Mouse (Mus musculus): ENCODE results near the gene Mob2. TPM values are rescaled to one million over a fixed set of nuclear protein-coding genes. Genes with fewer than 3 reads are reported as not detected.

The Mob2 gene
- total RNA-seq, 2 experiments from 2014 or later, result 20.5 to 20.9 TPM

- no peak for DNase-seq (ENCODE audit: low spot score in 2 of 2)
Measured at GRCm38 (mm10) chr7:142030073-142030472, 30.8 kb downstream of the Mob2 start.

DNA sequence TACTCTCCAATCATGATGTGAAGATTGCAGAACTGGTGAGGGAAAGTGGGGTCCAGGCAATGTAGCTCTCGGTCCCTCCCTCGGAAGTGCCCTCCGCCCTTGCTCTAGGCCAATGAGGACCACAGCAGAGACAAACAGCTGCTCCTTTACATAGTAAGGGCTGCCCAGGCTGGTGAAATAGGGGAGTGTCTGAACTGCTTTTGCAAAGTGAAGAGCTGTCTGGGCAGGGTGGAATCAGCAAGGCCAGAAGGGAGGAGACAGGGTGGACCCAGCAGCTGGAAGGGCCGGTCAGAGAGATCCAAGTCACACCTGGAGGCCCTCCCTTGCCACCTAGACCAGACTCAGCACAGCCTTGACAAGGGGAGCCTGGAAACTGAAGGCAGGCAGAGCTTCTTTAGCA, 34.9 kb downstream of the Mob2 start:
- no peak for DNase-seq (ENCODE audit: low spot score in 2 of 2)

GRCm38 (mm10) chr7:142025196-142025595, 35.7 kb downstream of the Mob2 start:
- DNase-seq (ENCODE audit: low spot score in 2 of 2), result no peak

DNA sequence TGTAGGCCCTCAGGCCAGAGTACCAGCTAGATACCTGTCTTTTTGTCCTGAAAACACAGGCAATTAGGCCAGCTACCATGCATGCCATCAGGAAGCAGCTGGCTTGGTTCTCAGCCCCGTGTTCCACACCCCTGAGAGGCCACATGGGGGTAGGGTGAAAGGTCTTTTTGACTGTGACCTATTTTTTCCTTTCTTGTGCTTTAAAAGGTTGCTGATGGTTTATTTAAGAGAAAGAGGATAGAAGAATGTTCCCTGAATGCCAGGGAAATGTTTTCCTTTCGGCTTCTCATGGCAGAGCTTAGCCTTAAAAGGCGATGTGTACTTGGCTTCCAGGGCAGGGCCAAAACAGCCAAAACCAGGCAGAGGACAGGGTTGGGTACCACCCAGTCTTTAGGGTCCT, 40.0 kb downstream of the Mob2 start:
- no peak for DNase-seq (ENCODE audit: low spot score in 2 of 2)

GRCm38 (mm10) chr7:142019699-142020098, 41.2 kb downstream of the Mob2 start:
- no peak for DNase-seq (ENCODE audit: low spot score in 2 of 2)

GRCm38 (mm10) chr7:142016562-142016961, 44.3 kb downstream of the Mob2 start:
- no peak for DNase-seq (ENCODE audit: low spot score in 2 of 2)

DNA sequence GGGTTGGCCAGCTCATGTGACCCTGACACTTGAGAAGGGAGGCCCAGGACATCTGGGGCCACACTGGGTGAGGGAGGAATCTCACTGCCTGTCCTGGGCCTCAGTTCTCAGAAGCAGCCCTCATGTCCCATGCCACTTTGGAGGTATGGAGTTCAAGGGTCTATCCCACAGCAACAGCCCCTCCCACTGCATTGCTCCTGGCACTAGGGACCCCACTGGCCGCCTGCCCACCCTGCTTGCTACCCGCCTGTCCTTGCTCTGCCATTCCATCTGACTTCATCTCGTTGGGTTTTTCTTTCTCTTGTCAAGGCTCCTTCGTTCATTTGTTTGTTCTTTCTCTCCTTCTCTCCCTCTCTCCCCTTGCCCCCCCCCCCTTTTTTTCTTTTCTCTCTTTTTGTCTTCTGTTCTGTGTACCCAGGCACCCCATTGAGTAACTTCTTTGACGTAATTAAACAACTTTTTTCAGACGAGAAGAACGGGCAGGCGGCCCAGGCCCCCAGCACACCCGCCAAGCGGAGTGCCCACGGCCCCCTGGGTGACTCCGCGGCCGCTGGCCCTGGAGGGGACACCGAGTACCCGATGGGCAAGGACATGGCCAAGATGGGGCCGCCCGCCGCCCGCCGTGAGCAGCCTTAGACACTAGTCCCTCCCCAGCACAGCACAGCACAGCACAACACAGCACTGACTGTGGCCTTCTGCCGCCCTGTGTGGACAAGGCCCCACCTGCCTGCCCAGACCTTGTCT, 59.1 kb downstream of the Mob2 start:
- peak; percentile 50 to 54 for DNase-seq (ENCODE audit: low spot score in 2 of 2)

DNA sequence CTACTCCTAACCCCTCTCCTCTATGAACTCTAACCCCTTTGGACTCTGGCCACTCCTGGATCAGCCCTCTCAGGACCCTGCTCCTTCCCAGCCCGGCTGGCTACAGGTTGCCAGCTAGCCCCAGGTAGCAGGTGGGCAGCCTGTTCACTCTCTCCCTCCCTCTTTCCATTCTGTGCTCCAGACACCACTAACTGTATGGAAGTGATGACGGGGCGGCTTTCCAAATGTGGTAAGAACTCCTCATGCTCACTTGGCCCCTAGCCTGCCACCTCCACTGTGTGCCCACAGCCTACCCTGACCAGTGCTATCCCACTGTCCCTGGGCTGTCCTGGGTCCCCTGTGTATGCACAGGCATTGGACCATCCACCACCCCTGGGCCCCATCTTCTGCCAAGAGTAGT, 60.2 kb downstream of the Mob2 start:
- no peak for DNase-seq (ENCODE audit: low spot score in 2 of 2)

DNA sequence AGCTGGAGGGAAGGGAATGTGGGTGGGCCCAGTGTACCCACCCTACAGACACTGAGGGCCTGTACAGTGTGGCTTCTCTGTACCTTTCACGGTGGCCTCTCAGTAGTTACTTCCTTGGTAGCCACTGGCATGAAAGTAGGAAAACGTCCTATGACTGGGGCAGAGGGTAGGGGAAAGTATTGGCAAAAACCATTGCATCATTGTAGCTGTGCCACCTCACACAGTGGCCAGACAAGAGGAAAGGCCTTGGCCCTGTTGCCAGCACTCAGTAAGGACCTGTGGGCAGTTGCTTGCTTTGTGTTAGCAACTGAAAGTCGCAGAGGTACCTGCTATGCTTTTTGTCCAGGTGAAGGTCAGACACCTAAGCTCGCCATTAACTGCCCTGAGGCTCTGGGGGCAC, 66.7 kb downstream of the Mob2 start:
- DNase-seq (ENCODE audit: low spot score in 2 of 2), result no peak

DNA sequence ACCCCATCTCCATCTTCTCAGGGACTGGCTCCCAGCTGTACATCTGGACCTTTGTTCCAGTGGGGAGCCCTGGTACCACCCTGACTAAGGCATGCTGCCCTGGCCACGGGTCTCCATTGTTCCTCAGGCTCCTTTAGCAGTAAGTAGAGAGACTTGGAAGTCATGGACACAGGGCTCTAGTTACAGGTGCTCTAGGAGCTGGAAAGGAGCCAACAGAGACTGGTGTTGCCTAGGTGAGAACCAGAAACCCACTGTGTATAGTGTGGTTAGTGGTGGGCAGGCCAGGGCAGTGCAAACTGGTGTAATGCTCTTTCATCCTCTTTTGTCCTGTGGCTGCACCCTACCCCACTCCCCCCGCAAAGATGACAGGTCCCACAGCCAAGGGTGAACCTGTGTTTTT, 69.7 kb downstream of the Mob2 start:
- DNase-seq (ENCODE audit: low spot score in 2 of 2), result no peak

DNA sequence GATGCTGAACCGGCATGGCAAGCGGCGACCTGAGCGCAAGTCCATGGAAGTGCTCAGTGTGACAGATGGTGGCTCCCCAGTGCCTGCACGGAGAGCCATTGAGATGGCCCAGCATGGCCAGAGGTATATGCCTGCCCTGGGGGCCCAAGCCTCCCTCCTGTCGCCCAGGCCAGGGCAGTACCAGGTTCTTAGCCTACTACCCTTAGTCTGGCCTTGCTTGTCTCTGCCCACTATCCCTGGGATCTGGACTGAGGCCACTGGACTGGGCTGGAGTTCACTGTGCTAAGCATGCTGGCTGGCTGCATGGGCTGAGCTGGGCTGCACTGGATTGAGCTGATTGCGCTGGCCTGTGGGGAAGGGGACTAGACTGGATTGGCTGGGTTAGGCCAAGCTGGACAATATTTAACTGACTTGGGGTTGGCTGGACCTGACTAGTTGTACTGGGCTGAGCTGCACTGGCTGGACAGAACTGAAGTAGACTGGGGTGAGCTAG, 72.5 kb downstream of the Mob2 start:
- DNase-seq (ENCODE audit: low spot score in 2 of 2), result no peak

DNA sequence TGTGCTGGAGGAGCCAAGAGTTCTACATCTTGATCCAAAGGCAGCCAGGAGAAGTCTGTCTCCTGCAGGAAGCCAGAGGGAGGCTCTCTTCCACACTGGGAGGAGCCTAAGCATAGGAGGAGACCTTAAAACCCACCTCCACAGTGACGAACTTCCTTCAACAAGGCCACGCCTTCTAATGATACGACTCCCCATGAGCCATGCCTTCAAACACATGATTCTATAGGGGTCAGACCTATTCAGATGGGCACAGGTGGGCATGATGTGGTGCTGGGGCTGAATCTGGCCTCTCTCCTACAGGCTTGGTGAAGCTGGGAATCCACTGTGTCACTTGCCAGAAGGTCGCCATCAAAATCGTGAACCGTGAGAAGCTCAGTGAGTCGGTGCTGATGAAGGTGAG, 79.6 kb downstream of the Mob2 start:
- DNase-seq (ENCODE audit: low spot score in 2 of 2), result no peak

- DNase-seq (ENCODE audit: low spot score in 2 of 2), result no peak
Measured at GRCm38 (mm10) chr7:141979247-141979646, 81.6 kb downstream of the Mob2 start.

DNA sequence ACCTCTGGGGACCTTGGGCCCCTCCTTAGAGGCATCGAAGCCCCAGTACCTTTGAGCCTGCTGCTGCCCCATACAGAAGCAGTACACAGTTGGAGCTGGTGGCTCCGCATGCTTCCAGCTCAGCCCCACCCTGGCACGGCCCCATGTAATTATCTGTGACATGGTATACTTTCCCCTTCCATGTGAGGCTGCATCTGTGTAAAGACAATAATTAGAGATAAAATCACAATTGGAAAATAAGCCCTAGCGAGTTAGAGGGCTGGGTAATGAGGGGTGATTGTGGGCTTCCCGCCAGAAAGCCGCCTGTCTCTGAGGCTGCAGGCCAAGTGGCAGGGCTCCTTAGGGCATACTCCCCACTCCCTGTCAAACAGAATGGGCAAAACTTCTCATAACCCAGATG, 82.9 kb downstream of the Mob2 start:
- DNase-seq (ENCODE audit: low spot score in 2 of 2), result no peak

DNA sequence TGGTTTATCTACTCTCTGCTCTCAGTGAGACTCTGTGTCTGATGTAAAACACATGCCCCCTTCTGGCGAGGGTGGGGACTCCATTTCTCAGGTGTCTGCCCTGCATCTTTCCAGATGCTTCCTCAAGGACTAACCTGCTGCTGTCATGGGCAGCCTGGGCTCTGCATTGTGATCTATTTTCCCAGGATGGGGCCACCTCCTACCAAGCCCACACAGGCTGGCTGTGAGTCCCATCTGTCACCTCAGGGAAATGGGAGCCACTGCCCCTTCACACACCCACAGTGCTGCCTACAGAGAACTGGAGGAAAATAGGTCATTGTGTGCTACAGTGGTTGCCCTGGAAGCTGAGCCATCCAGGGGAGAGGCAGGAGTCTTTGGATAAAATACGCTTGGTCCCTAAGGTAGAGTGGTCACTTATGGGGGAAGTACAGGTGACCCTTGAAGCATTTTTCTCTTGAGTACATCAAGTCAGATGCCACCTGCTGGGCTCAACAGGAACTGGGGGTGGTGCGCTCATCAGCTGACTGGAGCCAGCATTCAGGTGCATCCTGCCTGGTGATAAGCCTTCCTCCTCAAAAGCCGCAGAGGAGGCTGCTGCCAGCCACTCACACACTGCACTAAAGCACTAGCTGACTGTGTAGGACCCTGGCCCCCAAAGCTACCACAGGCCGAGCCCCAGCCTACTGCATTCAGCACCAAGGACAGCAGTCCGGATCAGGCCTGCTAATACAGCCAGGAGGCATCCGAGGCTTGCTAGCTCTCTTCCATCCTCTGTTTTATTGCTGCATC, 87.8 kb downstream of the Mob2 start:
- DNase-seq (ENCODE audit: low spot score in 2 of 2), result peak in 1 of 2 experiments; percentile 50

DNA sequence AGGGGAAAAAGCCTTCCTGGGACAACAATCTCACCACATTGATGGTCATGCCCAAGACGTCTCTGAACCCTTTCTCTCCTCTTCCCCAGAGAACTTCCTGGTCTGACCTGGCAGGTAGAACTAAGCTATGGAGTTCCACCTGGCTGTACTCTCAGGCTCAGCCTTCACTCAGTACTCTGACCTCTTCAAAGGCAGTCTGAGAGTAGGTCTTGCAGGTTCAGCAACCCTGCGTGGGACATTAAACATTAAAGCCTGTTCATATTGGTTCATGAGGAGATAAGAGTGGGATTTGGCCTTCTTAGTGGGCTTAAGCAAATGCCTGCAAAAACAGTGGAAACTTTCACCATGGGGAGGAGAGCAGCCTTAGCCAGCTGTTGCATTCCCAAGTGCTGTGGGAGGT, 94.6 kb downstream of the Mob2 start:
- DNase-seq (ENCODE audit: low spot score in 2 of 2), result no peak

GRCm38 (mm10) chr7:141962521-141962920, 98.3 kb downstream of the Mob2 start:
- no peak for DNase-seq (ENCODE audit: low spot score in 2 of 2)

- no peak for DNase-seq (ENCODE audit: low spot score in 2 of 2)
Measured at GRCm38 (mm10) chr7:141961491-141961890, 99.4 kb downstream of the Mob2 start.

DNA sequence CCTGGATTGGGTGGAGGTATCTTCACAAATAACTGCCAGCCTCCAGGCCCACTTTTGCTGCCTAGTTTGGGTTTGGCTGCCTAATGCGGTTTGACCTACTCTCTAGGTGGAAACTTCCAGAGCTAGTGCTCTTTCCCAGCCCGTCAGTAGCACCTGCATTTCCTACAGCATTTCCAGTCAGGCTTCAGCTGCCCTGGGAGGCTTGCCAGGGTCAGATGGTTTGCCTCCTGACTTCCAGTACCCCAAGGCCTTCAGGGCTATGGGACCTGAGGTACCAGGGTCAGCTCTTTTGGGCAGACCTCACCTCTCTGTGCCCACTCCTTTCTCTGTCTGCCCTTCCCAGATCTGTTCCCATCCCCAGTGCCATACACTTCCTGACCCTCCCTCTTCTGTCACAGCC, 99.9 kb downstream of the Mob2 start:
- no peak for DNase-seq (ENCODE audit: low spot score in 2 of 2)

- DNase-seq (ENCODE audit: low spot score in 2 of 2), result no peak
Measured at GRCm38 (mm10) chr7:141959133-141959532, 101.7 kb downstream of the Mob2 start.
